Mouse (Mus musculus) midbrain, postnatal 0 days (tissue): Measurements from ENCODE around the gene Dpep1. TPM values are rescaled to one million over a fixed set of nuclear protein-coding genes. Genes with fewer than 3 reads are reported as not detected.
"Not testable (repeated sequence)": the region's sequence is repeated elsewhere in the genome, so short reads cannot be mapped to it uniquely, and the experiment has no call there.

ENCODE experiments used
- ATAC-seq: fragments of 200-750 bp; cut with Nextera tagmentation; 2 replicates; pipeline ENCODE4 v1.8.0; 2017; ENCODE audit warnings: moderate number of reproducible peaks, mild to moderate bottlenecking, moderate TSS enrichment, moderate library complexity; ENCODE audit not compliant: low FRiP score
- DNase-seq: peaks from one replicate; pipeline ENCODE4 v3.0.0-alpha.2; 2015; ENCODE audit warnings: low spot score
- H3K27ac ChIP-seq: fragments of 300-500 bp; sonication (generic); 2 replicates; pipeline ENCODE4 v1.5.1; 2014; ENCODE audit warnings: low read depth, mild to moderate bottlenecking, low read length, mixed read lengths
- H3K27me3 ChIP-seq: fragments of 300-500 bp; sonication (generic); 2 replicates; pipeline ENCODE4 v1.6.1; 2014; ENCODE audit warnings: low read length, control low read depth, mixed read lengths; ENCODE audit not compliant: insufficient read depth
- H3K36me3 ChIP-seq: fragments of 300-500 bp; sonication (generic); 2 replicates; pipeline ENCODE4 v1.6.1; 2014; ENCODE audit warnings: low read length, control low read depth, mixed read lengths; ENCODE audit not compliant: insufficient read depth
- H3K4me1 ChIP-seq: fragments of 300-500 bp; sonication (generic); 2 replicates; pipeline ENCODE4 v1.6.1; 2014; ENCODE audit warnings: mild to moderate bottlenecking, control low read depth, antibody characterized with exemption, low read length, mixed read lengths; ENCODE audit not compliant: insufficient read depth
- H3K4me2 ChIP-seq: fragments of 300-500 bp; sonication (generic); 2 replicates; pipeline ENCODE4 v1.6.1; 2014; ENCODE audit warnings: low read depth, mild to moderate bottlenecking, low read length, mixed read lengths; ENCODE audit not compliant: poor library complexity, severe bottlenecking
- H3K4me3 ChIP-seq: fragments of 300-500 bp; sonication (generic); 2 replicates; pipeline ENCODE4 v1.5.1; 2014; ENCODE audit warnings: low read depth, mild to moderate bottlenecking, low read length, moderate library complexity
- H3K9ac ChIP-seq: fragments of 300-500 bp; sonication (generic); replicated peaks from 2 replicates; pipeline ENCODE4 v1.6.1; 2014; ENCODE audit warnings: mild to moderate bottlenecking, low read length, moderate library complexity, mixed read lengths; ENCODE audit not compliant: poor library complexity, severe bottlenecking
- H3K9me3 ChIP-seq: fragments of 300-500 bp; sonication (generic); 2 replicates; pipeline ENCODE4 v1.6.1; 2016; ENCODE audit warnings: low read length, control low read depth
- CTCF ChIP-seq: IDR thresholded peaks from 2 replicates; pipeline ENCODE4 v1.5.1; 2016; ENCODE audit warnings: antibody characterized with exemption, mild to moderate bottlenecking
- WGBS: fragments of 180-500 bp; shearing (Covaris S2); extraction: QIAGEN DNeasy Blood & Tissue Kit; methylation state at CpG from one replicate; pipeline ENCODE4 v1.1.7; 2014; 5-methylcytosine and 5-hydroxymethylcytosine counted together
- polyA plus RNA-seq: library from polyadenylated mRNA; unstranded; fragments of >200 nt; fragmentation: Nextera tagmentation; extraction: Ambion mirVana; gene quantifications from 2 replicates; pipeline ENCODE4 v1.2.1, GENCODE M21; 2015
- total RNA-seq: library from RNA; depleted of rRNA; stranded (reverse); fragments of >200 nt; gene quantifications from 2 replicates; pipeline ENCODE4 v1.2.3, GENCODE M21; 2014

The Dpep1 gene
- total and polyA plus RNA-seq, 2 experiments from 2014 or later: 0.11 to 0.60 TPM

DNA sequence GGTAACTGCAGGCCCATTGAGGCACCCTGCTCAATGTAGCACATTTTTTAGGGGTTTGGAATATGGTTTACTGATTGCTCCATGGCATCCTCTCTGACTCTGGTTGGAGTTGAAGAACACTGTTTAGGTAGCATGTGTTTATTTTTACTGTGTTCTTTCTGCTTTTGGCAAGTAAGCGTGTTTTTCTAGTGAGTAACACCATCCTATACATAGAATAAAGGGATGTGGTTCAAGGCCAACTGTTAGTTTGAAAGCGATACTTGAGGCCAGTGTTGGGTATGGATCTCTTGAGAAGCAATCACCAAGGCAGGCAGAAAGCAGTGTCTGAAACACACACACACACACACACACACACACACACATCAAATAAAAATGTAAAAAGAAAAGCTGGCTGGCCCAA lies 2.0 kb downstream of the Dpep1 start:
- Histone ChIP-seq H3K27ac (no peak overlapping the region), H3K36me3 (no peaks in the 10 kb centered on the region), H3K4me3 (no peak overlapping the region), H3K4me1 (no peaks in the 10 kb centered on the region), H3K9ac (no peak overlapping the region), H3K9me3 (no peaks in the 10 kb centered on the region), H3K27me3 (no peaks in the 10 kb centered on the region), H3K4me2 (no peak overlapping the region)
- no peak for DNase-seq
- ATAC-seq: no peak
- WGBS: 87% methylated on average over 2 of the region's 2 CpGs
- no peak for TF ChIP-seq CTCF

DNA sequence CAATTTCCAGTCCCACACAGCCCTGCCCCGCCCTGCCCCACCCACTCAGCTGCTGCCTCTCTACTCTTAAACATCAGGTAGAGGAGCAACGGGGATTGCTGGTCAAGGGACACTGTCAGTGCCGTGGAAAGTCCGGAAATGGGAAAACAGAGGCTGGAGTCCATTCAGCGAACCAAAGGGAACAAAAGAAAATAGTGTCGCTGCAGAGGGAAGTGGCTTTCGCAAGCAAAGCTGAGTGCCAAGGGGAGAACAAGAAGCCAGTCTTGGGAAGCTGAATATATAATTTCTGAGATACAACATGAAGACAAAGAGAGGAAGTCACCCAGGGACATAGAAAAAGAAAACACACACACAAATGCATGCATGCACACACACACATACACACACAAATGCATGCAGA lies 2.8 kb downstream of the Dpep1 start:
- no peaks in the 10 kb centered on the region for H3K9me3 ChIP-seq
- DNase-seq (no peak), ATAC-seq (no peak)
- 75% methylated on average over 7 of the region's 7 CpGs for WGBS
- H3K9ac ChIP-seq: no peak overlapping the region
- no peak overlapping the region for H3K27ac ChIP-seq
- no peaks in the 10 kb centered on the region for H3K36me3 ChIP-seq
- no peak for TF ChIP-seq CTCF
- no peak overlapping the region for H3K4me2 ChIP-seq
- no peaks in the 10 kb centered on the region for H3K4me1 ChIP-seq
- H3K4me3 ChIP-seq: no peak overlapping the region
- H3K27me3 ChIP-seq: no peaks in the 10 kb centered on the region

DNA sequence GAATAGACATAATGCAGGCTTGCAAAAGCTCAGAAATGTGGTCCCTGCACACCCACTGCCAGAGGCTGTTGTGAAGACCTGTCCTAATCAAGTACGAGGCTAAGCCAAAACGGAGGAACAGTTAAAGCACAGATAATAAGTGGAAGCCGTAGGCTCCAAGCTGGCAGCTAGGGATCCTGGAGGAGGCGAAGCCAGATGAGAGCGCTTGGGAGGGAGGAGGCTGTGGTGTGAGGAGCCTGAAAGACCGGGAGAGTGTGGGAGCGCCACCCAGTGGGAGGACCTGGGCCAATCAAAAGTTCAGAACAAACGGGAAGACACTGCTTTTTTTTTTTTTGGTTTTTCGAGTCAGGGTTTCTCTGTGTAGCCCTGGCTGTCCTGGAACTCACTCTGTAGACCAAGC lies 4.6 kb downstream of the Dpep1 start:
- H3K9me3 ChIP-seq: no peaks in the 10 kb centered on the region
- DNase-seq (peak; percentile 85), ATAC-seq (no peak)
- H3K9ac ChIP-seq: no peak overlapping the region
- H3K27ac ChIP-seq: no peak overlapping the region
- H3K27me3 ChIP-seq: no peaks in the 10 kb centered on the region
- no peaks in the 10 kb centered on the region for H3K36me3 ChIP-seq
- H3K4me3 ChIP-seq: no peak overlapping the region
- no peak overlapping the region; the same call in 1 of the 2 replicates for H3K4me2 ChIP-seq
- H3K4me1 ChIP-seq: no peaks in the 10 kb centered on the region
- TF ChIP-seq CTCF: peak; percentile 73
- 2% methylated on average over 9 of the region's 9 CpGs for WGBS

DNA sequence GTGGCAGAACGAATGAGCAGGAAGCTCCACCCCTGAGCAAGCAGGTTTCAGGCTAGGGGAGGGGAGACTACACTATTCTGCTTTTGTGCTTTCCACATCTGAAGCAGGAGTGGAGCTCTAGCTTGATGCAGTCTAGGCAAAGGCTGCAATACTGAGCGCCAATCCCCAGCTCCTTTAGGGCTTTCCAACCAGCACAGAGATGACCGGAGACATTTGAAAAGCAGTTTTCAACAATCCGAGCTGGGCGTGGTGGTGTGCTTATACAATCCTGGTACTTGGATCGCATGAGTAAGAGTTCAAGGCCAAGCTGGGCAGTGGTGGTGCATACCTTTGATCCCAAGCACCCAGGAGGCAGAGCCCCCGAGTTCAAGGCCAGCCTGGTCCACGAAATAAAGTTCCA lies 5.9 kb downstream of the Dpep1 start:
- ATAC-seq (no peak), DNase-seq (no peak)
- no peak overlapping the region for H3K27ac ChIP-seq
- H3K9me3 ChIP-seq: no peaks in the 10 kb centered on the region
- no peaks in the 10 kb centered on the region for H3K4me1 ChIP-seq
- H3K4me2 ChIP-seq: no peak overlapping the region
- no peak for TF ChIP-seq CTCF
- H3K9ac ChIP-seq: no peak overlapping the region
- WGBS: 55% methylated on average over 8 of the region's 8 CpGs
- no peaks in the 10 kb centered on the region for H3K36me3 ChIP-seq
- no peaks in the 10 kb centered on the region for H3K27me3 ChIP-seq
- no peak overlapping the region for H3K4me3 ChIP-seq

DNA sequence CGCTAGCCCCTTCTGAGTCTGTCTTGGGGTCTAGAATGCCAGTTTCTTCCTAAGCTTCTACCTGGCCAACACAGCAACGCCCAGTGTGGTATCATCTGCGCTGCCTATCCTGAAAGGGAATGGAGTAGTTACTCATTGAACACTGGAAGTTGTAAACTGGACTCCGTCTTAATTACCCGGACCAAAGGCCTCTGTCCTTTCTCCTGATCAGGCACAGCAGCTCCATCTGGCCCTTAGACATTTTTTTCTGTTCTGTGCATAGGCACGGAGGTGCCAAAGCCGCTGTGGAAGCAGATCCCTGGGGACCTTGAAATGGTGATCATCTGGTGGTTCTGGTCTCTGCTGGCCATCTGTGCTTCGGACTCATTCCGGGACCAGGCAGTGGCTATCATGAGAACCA lies 7.7 kb downstream of the Dpep1 start:
- H3K4me3 ChIP-seq: no peak overlapping the region
- no peaks in the 10 kb centered on the region for H3K36me3 ChIP-seq
- H3K4me2 ChIP-seq: no peak overlapping the region
- H3K9ac ChIP-seq: no peak overlapping the region
- H3K4me1 ChIP-seq: no peaks in the 10 kb centered on the region
- DNase-seq (no peak), ATAC-seq (no peak)
- no peaks in the 10 kb centered on the region for H3K9me3 ChIP-seq
- no peaks in the 10 kb centered on the region for H3K27me3 ChIP-seq
- H3K27ac ChIP-seq: no peak overlapping the region
- TF ChIP-seq CTCF: no peak
- WGBS: 85% methylated on average over 9 of the region's 9 CpGs

DNA sequence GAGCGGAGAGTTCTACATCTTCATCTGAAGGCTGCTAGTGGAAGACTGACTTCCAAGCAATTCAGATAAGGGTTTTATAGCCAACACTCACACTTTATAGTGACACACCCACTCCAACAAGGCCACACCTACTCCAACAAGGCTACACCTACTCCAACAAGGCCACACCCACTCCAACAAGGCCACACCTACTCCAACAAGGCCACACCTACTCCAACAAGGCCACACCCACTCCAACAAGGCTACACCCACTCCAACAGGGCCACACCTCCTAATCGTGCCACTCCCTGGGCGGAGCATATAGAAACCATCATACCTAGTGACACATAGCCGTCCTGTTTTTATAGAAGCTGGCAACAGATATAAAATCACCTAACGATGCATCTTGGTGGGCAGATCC lies 11.0 kb downstream of the Dpep1 start:
- H3K4me1 ChIP-seq, H3K4me3 ChIP-seq, H3K9me3 ChIP-seq, H3K36me3 ChIP-seq, ATAC-seq, H3K9ac ChIP-seq, H3K27ac ChIP-seq, DNase-seq, H3K27me3 ChIP-seq, H3K4me2 ChIP-seq: not testable (repeated sequence)
- 75% methylated on average over 5 of the region's 5 CpGs for WGBS

DNA sequence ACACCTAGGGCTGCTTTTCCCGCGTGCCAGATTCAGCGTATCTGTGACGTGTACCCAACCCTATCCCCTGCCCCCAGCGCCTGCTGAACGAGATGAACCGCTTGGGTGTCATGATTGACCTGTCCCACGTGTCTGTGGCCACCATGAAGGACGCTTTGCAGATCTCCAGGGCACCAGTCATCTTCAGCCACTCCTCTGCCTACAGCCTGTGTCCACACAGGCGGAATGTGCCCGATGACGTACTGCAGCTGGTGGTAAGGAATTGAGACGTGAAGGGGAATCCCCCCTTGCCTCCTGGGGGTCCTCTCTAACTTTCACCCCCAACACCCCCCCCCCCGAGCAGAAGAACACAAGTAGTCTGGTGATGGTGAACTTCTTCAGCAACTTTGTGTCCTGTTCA lies 13.8 kb downstream of the Dpep1 start:
- no peaks in the 10 kb centered on the region for H3K9me3 ChIP-seq
- no peaks in the 10 kb centered on the region for H3K36me3 ChIP-seq
- no peak for DNase-seq
- ATAC-seq: no peak
- no peaks in the 10 kb centered on the region for H3K4me1 ChIP-seq
- H3K4me2 ChIP-seq: no peak overlapping the region
- H3K9ac ChIP-seq: no peak overlapping the region
- H3K27ac ChIP-seq: no peak overlapping the region
- no peak for TF ChIP-seq CTCF
- no peaks in the 10 kb centered on the region for H3K27me3 ChIP-seq
- H3K4me3 ChIP-seq: no peak overlapping the region
- 74% methylated on average over 14 of the region's 14 CpGs for WGBS
